Mouse (Mus musculus) left cerebral cortex, adult 2 months (tissue): Measurements from ENCODE around the gene Ghr. TPM values are rescaled to one million over a fixed set of nuclear protein-coding genes. Genes with fewer than 3 reads are reported as not detected.
A peak's percentile ranks its signal among the peaks of the same experiment; 100 is the strongest.

ENCODE experiments used
- DNase-seq, 2 experiments: peaks; one replicate each; pipeline ENCODE4 v3.0.0; 2021 to 2022; ENCODE audit warnings: low spot score in 2 of 2, mixed read lengths in 1 of 2; ENCODE audit errors: extremely low spot score in 1 of 2
- H3K27ac ChIP-seq: fragments of 200-600 bp; 2 replicates; pipeline ENCODE4 v1.8.1; 2022
- H3K4me3 ChIP-seq: fragments of 200-600 bp; 2 replicates; pipeline ENCODE4 v1.8.1; 2022
- CTCF ChIP-seq: fragments of 200-600 bp; IDR thresholded peaks from 2 replicates; pipeline ENCODE4 v1.8.1; 2022; ENCODE audit warnings: antibody characterized with exemption, mild to moderate bottlenecking, moderate library complexity
- intact Hi-C: fragments of 180-260 bp; cut with DNase I; formaldehyde crosslinking; loops from one replicate; pipeline ENCODE4 v1.15.1; 2025
- total RNA-seq, 2 experiments: library from RNA; stranded (reverse); gene quantifications; 2 replicates each; pipeline ENCODE4 v1.2.3; 2021

The Ghr gene
- total RNA-seq, 2 experiments from 2014 or later: 12.2 to 14.0 TPM

DNA sequence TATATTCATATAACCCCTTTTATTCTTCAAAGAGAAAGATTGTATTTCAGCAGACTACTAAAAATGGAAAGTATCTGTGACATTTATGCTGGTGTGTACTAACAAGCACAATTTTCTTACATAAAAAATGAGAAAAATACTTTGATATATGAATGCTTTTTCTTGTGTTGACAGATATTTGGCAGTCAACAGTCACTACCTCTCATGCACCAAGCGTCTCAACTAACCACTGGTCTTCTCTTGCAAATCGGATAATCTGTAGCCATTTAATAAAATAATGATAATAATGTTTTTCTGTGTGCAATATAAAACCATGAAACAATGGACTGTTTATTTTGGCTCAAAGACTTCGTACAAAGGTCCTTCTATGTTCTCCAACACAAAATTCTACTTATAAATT is 99.8 kb downstream of the Ghr start:
- TF ChIP-seq CTCF: no peak
- DNase-seq: no peak
- no peak overlapping the region for H3K4me3 ChIP-seq
- H3K27ac ChIP-seq: no peak overlapping the region
- intact Hi-C loops: no loop called here

DNA sequence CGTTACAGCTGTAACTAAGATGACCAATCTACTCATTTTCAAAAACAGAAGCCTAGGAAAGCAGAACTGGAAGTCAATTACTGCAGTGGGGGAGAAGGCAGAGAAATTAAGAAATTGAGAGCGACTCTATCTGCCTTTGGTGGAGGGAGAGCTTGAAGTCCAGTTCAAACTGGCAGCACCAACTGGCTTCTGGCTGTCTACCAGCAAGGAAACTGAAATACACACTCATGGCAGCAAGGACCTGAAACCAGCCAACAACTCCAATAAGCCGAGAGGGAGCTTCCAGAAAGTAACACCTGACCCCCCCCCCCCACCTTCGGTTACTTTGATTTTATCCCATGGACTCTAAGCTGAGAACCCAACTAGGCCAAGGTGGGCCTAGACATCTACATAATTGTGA is 114.1 kb downstream of the Ghr start:
- DNase-seq: no peak
- Histone ChIP-seq H3K4me3 (no peak overlapping the region), H3K27ac (no peak overlapping the region)
- TF ChIP-seq CTCF: no peak
- intact Hi-C loops: no loop called here

DNA sequence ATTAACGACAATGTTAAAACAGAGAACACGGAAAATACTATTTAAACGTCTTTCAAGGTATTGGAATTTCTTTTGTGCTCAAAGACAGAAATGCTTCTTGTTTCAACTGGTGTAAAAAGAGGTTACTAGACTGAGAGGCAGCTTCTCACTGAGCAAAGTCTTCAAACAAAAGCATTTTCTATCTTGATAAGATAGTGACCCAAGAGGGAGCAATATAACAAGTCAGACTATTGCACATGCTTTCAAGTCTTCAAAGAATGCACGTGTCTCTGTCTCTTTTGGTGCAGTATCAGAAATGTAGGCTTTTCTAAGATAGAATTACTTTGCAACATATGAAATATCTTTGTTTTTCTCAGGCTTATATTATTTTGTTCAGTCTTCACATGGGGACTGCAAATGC is 116.7 kb downstream of the Ghr start:
- DNase-seq: no peak
- Histone ChIP-seq H3K27ac (no peak overlapping the region), H3K4me3 (no peak overlapping the region)
- TF ChIP-seq CTCF: no peak
- intact Hi-C loops: no loop called here

DNA sequence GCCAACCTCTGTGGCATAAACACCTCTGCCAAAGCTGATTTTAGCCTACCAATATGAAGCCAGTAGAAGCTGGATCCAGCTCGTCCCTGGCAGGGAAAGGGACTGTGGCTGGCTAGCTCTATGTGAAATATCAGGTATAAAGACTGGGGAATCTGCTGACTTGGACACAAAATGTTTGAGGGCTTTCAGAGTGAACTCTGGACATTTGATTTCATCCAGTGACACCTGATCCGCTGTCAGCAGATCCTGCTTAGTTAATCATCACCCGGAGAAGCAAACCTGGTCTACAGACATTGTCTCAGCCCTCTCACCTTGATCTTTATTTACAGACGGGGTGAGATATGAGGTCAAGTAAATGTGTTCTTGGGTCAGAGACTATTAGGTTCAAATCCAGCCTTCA is 118.5 kb downstream of the Ghr start:
- intact Hi-C loops: no loop called here
- H3K27ac ChIP-seq: no peak overlapping the region
- H3K4me3 ChIP-seq: no peak overlapping the region
- TF ChIP-seq CTCF: no peak
- no peak for DNase-seq

DNA sequence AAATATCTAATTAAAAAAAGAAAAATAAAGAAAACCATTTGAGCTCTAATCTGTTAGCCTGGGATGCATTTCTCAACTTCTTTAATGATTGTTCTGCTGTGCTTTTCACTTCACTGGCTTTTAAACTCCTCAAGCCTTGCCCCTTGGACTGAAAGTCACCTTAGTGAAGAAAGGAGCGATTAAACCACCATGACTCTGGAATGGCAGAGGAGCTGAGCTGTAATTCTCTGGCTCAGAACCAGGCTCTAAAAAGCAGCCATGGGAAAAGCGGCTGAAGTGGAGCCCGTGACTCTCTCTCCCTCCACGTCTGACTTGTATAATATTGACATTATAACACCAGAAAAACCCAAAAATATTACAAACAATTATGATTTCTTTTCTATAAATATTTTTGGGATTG is 126.7 kb downstream of the Ghr start:
- Histone ChIP-seq H3K27ac (no peak overlapping the region), H3K4me3 (no peak overlapping the region)
- intact Hi-C loops: no loop called here
- TF ChIP-seq CTCF: no peak
- no peak for DNase-seq

DNA sequence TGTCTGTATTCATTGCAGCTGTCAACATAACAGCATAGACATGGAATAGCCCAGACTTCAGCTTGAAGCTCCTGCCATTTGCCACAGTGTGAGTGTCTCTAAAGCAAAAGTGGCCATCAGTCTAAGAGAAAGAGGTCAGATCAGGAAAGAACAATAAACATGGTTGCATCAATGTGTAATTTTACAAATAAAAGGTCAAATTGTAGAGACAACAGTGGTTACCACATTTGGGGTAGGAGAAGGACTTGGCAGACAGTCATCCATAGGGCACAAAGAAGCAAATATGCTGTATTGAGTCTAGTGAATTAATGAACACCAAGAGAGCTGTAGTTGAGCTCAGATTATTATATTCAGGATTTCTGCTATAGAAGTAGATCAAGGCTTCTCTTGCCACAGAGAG is 127.7 kb downstream of the Ghr start:
- TF ChIP-seq CTCF: no peak
- intact Hi-C loops: no loop called here
- DNase-seq: no peak
- Histone ChIP-seq H3K27ac (no peak overlapping the region), H3K4me3 (no peak overlapping the region)

DNA sequence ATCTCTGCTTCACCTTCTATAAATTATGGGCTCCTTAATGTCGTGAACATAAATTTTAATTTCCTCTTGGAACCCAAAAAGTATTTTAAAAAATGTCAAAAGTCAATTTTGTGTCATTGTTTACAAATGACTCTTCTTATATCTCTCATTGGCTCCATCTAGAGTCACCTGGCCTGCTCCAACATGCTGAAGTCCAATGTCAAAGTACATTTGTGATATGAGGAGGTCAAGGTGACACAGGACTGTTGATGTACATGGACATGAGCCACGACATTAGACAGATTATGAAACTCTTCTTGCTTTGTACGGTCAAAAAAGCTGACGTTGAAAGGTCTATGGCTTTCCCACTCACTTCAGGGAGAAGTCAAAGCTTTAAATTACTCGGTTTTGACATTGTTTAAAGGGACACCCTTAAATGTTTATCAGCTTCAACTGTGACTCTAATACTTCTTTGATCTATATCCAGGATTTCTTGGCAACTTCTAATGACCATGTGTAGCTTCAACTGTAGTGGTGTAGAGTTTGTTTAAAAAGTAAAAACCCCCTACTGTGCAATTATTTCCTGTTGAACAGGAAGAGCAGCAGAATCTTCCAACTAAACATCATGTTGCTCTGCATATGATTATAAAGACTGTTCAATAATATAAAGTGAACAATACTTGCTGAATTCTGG is 131.1 kb downstream of the Ghr start:
- Histone ChIP-seq H3K4me3 (no peak overlapping the region), H3K27ac (no peak overlapping the region)
- no peak for DNase-seq
- no peak for TF ChIP-seq CTCF
- intact Hi-C loops: no loop called here

DNA sequence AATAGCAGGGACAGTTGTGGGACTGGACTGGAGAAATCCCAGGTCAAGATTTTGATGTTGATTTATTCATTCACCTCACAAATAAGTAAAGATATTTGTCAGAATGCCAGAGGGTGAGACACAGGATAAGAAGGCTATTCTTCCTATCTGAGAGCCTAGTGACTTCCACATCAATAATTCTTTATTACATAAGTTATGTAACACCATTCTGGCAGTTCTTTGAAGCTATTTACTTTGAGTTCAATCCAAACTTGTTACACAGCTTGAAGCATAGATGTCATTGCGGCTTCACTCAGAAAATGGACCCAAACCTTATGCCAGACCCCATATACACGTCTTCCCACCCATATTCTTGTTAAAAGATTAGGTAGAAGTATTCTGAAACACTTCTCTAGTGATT is 133.7 kb downstream of the Ghr start:
- TF ChIP-seq CTCF: no peak
- no peak for DNase-seq
- intact Hi-C loops: no loop called here
- Histone ChIP-seq H3K27ac (no peak overlapping the region), H3K4me3 (no peak overlapping the region)

DNA sequence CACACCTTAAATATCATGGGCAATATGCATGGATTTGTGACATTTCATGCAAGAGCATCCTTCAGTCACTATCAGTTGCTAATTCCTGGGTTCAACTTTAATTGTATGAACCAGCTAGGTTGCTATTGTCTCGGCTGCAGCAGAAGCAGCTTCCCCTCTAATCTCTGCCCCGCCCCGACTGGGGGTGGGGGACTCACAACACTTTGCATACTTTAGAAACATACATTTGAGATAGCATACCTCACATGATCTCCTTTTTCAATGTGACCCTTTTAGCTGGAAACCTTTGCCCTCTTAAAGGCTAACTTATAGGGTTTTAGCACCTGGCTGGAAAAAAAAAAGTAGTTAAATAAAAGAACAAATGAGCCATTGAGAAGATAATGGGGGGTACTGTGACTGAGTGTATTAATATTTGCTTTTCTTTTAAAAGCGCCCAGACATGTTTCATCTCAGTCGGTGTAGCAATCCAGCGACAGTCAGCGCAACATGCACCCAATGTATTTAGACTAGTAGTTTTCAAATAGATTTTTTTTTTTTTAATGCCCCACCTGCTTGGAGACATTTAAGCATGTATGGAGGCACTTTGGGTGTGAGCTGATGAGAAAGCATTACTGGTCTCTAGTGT is 137.9 kb downstream of the Ghr start:
- no peak for DNase-seq
- no peak overlapping the region for H3K4me3 ChIP-seq
- TF ChIP-seq CTCF: no peak
- H3K27ac ChIP-seq: no peak overlapping the region
- intact Hi-C loops: no loop called here

DNA sequence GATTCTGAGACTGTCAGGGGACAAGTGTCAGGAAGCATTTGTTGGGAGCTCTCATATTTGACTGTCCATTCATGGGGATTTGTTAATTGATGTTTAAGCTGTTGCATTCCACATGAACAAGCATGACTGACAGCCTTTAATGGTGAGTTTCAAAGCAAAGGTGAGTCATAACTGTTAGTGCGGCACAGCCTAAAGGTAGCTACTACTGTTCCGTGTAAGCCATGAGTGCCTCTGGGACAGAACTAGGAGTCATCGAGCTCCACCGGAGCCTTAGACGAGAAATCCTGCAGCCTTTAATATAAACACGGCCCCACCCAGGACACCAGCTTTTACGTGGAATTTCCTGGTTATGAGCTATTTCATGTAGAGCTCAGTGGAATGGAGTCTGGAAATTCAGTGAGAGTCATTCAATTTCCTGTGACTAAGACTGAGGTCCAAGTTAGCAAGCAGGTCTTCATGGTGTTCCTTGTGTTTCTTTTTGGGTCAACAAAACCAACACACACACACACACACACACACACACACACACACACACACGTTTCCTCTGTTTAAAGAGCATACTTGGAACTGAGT is 138.8 kb downstream of the Ghr start:
- TF ChIP-seq CTCF: no peak
- no peak for DNase-seq
- no peak overlapping the region for H3K27ac ChIP-seq
- H3K4me3 ChIP-seq: no peak overlapping the region
- intact Hi-C loops: loop anchor here (5.0 kb wide), 1 partner anchor 463 kb away; no protein-coding TSS in a partner anchor

DNA sequence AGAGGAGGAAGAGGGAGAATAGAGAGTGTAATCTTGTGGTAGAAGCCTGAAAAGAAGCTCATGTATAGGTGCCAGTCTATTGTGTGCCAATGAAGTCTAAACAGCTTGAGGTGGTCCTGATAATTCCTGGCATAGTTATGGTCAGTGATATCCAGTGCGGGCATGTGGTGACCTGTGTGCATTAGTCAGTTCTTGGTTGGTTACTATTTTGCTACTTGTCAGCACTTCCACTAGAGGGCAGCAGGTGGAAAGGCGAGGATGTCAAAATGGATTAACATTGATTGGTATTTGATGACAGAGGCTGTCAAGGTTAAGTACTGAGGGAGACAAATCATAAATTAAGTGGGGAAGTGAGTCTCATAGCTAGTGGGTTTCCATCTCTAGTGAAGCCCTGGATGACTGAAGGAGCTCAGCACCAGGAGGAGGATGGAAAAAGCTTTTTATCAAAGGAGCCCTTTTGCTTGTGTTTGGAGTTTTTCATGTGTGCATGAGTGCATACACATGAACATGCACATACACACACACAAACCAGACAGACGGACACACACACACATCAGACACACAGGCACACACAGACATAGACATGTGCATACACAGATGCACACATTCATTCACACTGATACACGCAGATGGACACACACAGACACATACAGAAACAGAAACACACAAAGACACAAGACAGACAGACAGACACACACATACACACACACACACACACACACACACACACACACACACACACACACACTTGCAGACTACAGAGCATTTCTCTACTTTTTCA is 141.6 kb downstream of the Ghr start:
- intact Hi-C loops: loop anchor here (2.0 to 5.0 kb wide), 2 partner anchors 141 to 466 kb away; partner anchors contain the start of gene Ghr
- DNase-seq: peak; percentile 17 to 18
- peak; percentile 80 for TF ChIP-seq CTCF
- Histone ChIP-seq H3K4me3 (no peak overlapping the region), H3K27ac (no peak overlapping the region)

DNA sequence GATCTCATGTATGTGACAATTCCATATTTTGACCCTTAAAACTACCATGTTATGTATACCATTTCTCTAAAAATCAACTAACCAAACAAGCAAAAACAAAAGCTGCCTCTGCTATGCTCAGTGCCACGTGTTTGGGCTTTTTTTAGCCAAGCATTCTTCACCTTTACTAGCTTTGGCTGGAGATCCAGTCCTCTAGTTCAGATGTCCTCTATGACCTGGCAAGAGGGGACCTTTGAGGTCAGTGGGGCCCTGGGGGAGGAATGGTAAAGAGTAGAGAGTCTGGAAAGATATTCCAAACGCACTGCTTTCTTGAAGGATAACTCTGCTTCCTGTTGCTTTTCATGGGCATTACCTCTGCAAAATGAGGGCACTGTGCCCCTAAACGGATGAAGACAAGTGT is 145.9 kb downstream of the Ghr start:
- Histone ChIP-seq H3K27ac (no peak overlapping the region), H3K4me3 (no peak overlapping the region)
- intact Hi-C loops: no loop called here
- no peak for TF ChIP-seq CTCF
- DNase-seq: no peak
